Mouse (Mus musculus) monocyte, adult 2 months (primary cell): ENCODE measurements around the gene Theg.
A peak's percentile ranks its signal among the peaks of the same experiment; 100 is the strongest.

Experiments used
- DNase-seq, 2 experiments: peaks; one replicate each; pipeline ENCODE4 v3.0.0; 2022; ENCODE audit warnings: low spot score in 2 of 2, low read depth in 1 of 2

Theg gene

DNA sequence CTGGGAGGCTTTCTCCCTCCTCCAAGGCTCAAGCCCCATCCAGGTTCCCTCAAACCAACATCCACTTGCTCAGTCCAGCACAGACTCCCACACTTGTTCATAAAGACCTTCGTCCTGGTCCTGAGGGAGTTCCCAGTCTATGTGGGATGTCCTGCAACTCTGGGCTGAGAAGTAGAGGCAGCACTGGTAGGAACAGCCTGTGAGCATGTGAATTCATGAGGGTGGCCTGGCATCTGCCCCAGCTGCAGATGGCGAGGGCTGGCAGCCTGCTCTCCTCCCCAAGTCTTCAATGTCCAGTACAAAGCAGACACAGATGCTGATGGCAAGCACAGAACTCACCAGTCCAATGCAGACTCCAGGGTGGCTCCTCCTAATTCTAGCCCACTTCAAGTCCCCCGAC is 48.8 kb downstream of the Theg start:
- no peak for DNase-seq

- DNase-seq, result no peak
Observed at GRCm38 (mm10) chr10:79537781-79538180, 49.4 kb downstream of the Theg start.

DNA sequence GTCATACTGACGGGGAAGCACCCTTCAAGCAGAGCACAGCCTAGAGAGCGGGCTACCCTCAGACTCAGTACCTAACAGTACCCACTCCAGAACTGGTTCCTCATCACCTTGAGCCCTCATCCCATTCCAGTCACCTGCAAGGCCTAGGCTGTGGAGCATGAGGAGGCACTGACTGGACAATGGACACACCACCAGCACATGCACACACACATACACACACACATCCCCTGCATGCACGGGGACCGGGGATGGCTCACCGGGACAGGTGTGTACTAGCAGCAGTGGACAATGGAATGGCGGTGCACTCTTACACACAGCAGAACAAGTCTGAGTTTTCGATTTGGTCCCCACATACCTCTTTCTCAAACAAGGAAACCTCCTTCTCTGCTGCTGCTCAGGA is 49.9 kb downstream of the Theg start:
- DNase-seq, result no peak

GRCm38 (mm10) chr10:79536461-79537080 is 50.6 kb downstream of the Theg start:
- no peak for DNase-seq

- DNase-seq, result no peak
Observed at GRCm38 (mm10) chr10:79535431-79535830, 51.7 kb downstream of the Theg start.

- DNase-seq, result no peak
Observed at GRCm38 (mm10) chr10:79534426-79534825, 52.7 kb downstream of the Theg start.

DNA sequence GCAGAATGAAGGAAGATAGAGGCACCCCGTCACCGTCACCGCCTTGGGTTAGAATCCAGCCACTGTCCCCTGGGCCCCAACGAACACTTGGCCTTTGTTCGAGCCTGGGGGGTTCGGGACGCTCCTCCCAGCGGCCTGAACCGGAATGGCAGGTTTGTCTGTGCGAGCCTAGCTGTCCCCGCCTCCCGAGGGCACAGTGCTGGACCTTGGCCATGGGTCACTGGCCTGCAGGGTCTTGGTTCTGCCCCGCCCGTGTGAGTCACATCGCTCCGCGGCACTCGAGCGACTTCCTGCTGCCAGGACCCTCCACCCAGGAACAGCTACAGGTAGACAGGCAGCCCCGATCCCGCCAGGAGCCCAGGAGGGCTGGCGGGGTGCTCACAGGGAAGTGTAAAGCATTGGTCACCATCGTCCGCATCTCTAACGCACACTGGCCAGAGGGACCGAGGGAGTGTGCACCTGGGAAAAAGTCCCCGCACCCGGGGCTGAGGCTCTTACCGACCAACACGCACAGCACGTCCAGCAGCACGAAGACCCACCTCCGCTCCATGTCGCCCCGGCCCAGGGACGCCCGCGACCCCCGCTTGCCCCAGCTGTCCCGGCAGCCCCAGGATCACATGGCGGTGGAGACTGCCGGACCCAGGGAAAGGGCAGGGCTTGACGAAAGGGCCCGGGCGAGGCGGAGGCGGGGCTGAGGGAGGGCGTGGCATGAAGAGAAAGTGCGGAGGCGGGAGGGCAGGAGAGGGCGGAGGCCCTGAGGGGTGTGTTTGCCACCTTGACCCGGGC is 53.8 kb downstream of the Theg start, which contains the start of gene Plpp2:
Gene Plpp2, minus strand, starts transcription at position 671 of the 786 bp plus-strand sequence.
- peak; percentile 28 to 32 for DNase-seq

GRCm38 (mm10) chr10:79532678-79533077 is 54.5 kb downstream of the Theg start:
- DNase-seq, result peak in 1 of 2 experiments; percentile 0

GRCm38 (mm10) chr10:79531593-79531992 is 55.5 kb downstream of the Theg start:
- no peak for DNase-seq

GRCm38 (mm10) chr10:79530721-79531120 is 56.4 kb downstream of the Theg start:
- DNase-seq, result no peak

DNA sequence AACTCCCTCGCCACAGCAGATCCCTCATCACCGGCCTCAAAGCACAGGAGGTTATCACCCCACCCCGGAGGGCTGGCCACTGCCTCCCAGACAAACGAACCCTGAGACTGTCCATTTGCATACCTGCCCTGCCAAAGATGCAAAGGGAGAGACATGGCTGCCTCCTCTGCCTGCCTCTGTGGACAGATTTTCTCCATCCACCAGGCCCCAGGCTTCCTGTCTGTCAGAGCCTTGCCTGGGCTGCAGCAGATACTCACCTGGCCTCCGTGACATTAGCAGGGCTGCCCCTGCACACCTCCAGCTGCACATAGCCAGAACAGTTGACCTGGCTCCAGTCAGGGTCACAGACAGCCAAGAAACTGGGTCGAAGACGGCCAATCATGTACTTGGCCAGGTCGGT is 56.9 kb downstream of the Theg start:
- DNase-seq, result no peak

DNA sequence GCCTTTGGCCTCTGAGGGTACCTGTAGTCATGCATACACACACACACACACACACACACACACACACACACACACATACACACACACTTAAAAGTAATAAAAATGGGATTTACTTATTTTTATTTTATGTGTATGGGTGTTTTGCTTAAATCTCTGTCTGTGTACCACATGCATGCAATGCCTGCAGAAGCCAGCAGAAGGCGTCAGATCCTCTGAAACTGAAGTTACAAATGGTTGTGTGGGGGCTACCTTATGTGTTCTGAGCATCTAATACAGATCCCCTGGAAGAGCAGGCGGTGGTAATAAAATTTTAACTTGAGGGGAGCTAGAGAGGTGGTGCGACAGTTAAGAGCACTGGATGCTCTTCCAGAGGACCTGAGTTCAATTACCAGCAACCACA is 59.0 kb downstream of the Theg start:
- no peak for DNase-seq

DNA sequence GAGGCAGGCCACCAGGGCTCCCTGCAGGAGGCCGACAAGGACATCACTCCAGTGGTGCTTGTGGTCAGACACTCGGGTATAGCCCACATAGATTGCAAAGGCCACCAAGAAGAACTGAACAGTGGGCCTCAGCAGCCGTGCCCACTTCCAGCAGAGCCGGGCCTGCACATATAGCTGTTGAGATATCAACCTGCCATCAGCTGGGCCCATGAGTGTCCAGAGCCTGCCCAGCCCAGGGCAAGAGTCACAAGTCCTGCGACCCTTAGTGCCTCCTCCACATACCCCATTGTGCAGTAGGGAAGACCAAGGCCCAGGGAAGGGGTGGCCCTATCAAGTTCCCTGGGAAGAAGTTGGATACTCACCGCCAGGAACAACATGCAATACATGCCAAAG is 59.7 kb downstream of the Theg start:
- DNase-seq, result no peak

- DNase-seq, result no peak
Observed at GRCm38 (mm10) chr10:79526661-79527452, 60.3 kb downstream of the Theg start.
